In the genomic region with DNA sequence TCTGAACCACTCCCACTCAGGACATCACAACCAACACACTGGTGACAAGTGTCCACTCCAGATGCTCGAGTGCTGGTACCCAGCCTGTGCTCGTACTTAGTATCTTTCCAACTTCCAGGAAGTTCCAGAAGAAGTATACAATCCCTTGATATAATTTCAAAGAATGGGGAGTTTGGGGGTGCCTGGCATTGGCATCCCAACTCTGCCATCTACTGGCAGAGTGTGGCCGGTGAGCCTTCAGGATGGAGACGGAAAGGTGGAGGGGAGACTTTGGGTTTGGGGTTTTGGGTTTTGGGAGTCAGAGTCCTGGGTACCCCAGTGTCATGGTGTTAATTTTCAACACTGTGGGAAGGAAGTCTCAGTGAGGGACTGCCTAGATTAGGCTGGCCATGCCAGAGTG, we compare ENCODE assay signal across 1 mouse cellular context.
TF ChIP-seq lines count a peak whose summit lies in the region.

No protein-coding gene starts in this region.

TF ChIP-seq in MEL, 35 proteins besides CTCF, POLR2A, EP300 and RAD21:
- TF ChIP-seq UBTF (IDR thresholded peaks at IDR 0.05; ENCODE audit: borderline replicate concordance, insufficient read depth, low read depth, low read length) (no peak), GABPA (IDR thresholded peaks at IDR 0.05; ENCODE audit: low read depth, low read length) (no peak), ZC3H11A (IDR thresholded peaks at IDR 0.05; ENCODE audit: low read depth, low read length) (0 out of 2 replicates have a peak, but pooled peaks have one; percentile 25), MXI1 (IDR thresholded peaks at IDR 0.05; ENCODE audit: low read depth, low read length) (no peak), USF2 (IDR thresholded peaks at IDR 0.05; ENCODE audit: borderline replicate concordance in 1 of 2, insufficient read depth in 1 of 2, low read depth in 1 of 2, low read length in 2 of 2) (no peak), NRF1 (IDR thresholded peaks at IDR 0.05; ENCODE audit: insufficient read depth, low read depth, low read length, poor library complexity, severe bottlenecking) (no peak), BHLHE40 (IDR thresholded peaks at IDR 0.05; ENCODE audit: borderline replicate concordance, low read depth, low read length) (no peak), SMC3 (IDR thresholded peaks at IDR 0.05; ENCODE audit: low read depth, low read length) (peak; percentile 55), POLR2AphosphoS5 (IDR thresholded peaks at IDR 0.05; ENCODE audit: borderline replicate concordance, low read depth, low read length) (no peak), MYC (IDR thresholded peaks at IDR 0.05; ENCODE audit: low read depth, low read length) (no peak), ZNF384 (IDR thresholded peaks at IDR 0.05; ENCODE audit: low read depth, low read length) (no peak), MEF2A (IDR thresholded peaks at IDR 0.05; ENCODE audit: extremely low read depth, insufficient replicate concordance, low read depth, low read length, poor library complexity, severe bottlenecking) (no peak), JUND (IDR thresholded peaks at IDR 0.05; ENCODE audit: low read depth, low read length) (no peak), SIN3A (IDR thresholded peaks at IDR 0.05; ENCODE audit: low read length) (no peak), ZKSCAN1 (IDR thresholded peaks at IDR 0.05; ENCODE audit: low read depth, low read length) (no peak), MAX (IDR thresholded peaks at IDR 0.05; ENCODE audit: low read length) (no peak)
TF ChIP-seq in MEL: peak in this region for 2.
